Mouse (Mus musculus) large intestine, adult 2 months (tissue): Measurements from ENCODE around the gene Ttc7. TPM values are rescaled to one million over a fixed set of nuclear protein-coding genes. Genes with fewer than 3 reads are reported as not detected.

Experiments
- DNase-seq: peaks from one replicate; pipeline ENCODE4 v3.0.0-alpha.2; 2012; ENCODE audit warnings: low read depth, low spot score
- WGBS: fragments of 180-500 bp; shearing (Covaris S2); methylation state at CpG from one replicate; pipeline ENCODE4 v1.1.7; 2018; 5-methylcytosine and 5-hydroxymethylcytosine counted together
- polyA plus RNA-seq: library from polyadenylated mRNA; depleted of rRNA; stranded (reverse); fragments of >200 nt; gene quantifications from 2 replicates; pipeline ENCODE4 v1.2.3, GENCODE M21; 2012

The Ttc7 gene
- polyA plus RNA-seq, 1 experiment: 61.2 TPM

DNA sequence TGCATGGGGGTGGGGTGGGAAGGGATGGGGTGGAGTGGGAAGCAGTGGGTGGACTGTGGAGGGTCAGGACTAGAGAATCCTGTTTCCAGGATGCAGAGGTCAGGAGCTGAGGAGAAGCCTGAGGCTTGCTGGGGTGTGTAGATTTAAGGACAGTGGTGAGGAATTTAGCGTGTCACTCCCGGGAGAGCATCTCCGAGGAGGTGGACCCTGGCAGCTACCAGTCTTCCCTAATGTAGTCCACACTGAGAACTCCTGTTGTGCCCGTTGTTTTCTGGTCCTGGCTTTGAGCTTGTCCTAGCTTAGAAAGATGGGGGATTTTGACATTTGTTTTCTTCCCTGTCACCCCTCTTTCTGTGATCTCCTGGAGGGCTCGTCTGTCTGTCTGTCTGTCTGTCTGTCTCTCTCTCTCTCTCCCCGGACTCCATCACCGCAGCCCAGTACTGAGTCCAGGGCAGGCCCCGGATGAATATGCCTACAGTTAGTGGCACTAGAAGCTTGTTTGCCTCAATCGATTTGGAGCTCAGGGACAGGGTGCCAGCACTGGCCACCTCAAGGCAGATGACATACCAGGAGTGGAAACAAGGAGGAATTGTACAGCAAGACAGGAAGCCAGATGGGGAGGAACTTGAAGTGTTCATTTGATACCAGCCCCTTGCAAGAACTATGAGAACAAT lies 49.6 kb downstream of the Ttc7 start:
- WGBS: 73% methylated on average over 9 of the region's 9 CpGs
- DNase-seq: no peak

DNA sequence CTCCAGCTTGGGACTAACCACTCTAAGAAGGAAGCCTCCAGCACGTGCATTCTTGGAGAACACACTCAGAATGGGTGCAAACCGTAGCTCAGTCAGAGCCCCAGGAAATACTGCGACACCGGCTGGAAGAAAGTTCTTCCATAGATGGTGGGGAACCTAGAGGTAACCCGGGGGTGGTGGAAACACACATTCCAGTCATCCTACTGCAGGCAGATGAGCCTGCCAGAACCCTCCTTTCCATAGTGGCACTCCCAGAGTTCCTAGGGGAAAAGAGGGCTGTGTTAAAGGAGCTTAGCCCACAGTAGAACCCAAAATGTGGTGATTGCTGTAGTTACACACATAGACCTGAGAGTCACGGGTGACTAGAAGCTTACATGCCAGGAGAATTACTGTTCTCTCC lies 50.2 kb downstream of the Ttc7 start:
- 80% methylated on average over 6 of the region's 6 CpGs for WGBS
- no peak for DNase-seq

DNA sequence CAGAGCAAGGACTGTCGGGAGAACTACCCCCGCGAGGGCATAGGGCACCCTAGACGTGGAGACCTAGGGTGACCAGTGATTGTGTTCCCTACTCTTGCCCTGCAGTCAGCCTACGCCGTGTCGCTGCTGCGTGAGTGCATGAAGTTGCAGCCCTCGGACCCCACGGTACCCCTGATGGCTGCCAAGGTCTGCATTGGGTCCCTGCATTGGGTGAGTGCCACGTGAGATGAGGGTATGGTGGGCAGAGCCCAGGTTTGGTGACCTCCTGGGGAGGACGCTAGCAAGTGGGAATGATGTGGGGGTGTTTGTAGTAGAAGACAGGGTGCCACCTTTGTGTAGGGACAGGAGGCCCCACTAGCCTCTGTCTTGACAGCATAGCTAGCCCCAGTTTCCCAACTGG lies 51.5 kb downstream of the Ttc7 start:
- DNase-seq: no peak
- 97% methylated on average over 12 of the region's 12 CpGs for WGBS

DNA sequence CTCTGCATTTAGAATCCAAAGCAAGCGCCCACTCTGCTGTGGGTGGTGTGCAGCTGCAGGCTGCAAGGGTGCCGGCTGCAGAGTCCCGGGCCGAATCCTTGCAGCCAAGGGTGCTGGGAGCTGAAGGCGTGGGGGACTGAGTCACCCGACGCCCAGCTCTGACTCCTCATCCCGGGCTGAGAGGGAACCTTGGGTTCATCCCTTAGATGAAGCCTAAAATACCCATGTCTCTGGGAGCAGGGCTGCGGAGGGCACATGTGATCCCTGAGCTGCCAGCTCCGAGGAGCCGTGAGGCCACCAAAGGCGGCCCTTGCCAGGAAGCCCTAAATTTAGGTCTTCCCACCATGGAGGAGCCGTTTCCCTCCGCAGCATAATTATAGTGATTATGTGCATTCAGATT lies 52.5 kb downstream of the Ttc7 start:
- DNase-seq: no peak
- WGBS: 96% methylated on average over 14 of the region's 14 CpGs

DNA sequence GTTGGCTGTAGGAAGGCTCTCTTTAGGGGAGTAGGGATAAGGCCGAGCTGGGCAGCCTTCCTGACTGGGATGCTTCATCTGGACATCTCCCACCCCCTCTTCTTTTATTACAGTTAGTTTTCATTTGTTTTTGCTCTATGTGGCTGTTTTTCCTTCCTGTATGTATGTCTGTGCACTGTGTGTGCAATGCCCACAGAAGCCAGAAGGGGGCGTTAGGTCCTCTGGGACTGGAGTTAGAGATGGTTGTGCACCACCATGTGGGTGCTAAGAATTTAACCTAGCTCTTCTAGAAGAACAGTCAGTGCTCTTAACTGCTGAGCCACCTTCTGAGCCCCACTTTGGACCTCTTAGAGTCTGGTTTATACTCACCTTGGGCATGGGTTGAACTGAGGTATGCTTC lies 53.0 kb downstream of the Ttc7 start:
- no peak for DNase-seq
- 88% methylated on average over 2 of the region's 2 CpGs for WGBS

DNA sequence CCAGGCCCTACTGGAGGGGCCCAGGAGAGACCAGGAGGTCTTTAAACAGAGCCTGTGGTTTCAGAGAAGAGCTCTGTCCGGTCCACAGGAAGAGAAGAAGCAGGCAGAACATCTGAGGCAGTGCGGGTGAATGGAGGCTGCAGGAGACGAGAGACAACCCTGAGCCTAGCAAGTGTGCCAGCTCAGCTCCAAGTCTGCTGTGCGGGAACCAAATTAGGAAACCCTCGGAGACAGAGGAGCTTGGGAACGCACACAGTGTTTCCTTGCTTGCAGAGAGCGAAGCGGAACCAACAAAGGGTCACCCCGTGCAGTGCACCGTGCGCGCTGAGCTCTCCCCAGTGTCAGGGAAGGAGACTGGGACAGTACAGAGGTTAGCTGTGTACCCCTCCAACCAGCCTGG lies 54.2 kb downstream of the Ttc7 start:
- no peak for DNase-seq
- WGBS: 92% methylated on average over 12 of the region's 12 CpGs

DNA sequence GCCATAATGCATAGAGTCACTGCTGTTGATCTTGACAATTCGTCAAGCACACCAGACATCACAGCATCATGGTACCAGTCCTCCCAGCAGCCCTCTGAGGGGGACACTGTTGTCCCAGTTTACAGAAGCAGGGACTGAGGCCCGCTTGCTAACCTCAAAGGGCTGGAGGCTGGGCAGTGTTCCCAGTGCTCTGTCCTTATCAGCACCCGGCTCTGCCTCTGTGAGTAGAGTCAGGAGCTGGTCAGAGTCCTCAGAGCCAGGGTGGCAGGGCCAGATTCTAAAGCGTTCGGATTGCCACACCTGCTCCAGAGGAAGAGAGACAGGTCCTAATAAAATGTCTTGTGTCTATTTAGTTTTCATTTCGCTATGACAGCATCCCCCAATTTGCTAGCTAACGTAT lies 55.0 kb downstream of the Ttc7 start:
- DNase-seq: no peak
- WGBS: 49% methylated on average over 7 of the region's 7 CpGs

DNA sequence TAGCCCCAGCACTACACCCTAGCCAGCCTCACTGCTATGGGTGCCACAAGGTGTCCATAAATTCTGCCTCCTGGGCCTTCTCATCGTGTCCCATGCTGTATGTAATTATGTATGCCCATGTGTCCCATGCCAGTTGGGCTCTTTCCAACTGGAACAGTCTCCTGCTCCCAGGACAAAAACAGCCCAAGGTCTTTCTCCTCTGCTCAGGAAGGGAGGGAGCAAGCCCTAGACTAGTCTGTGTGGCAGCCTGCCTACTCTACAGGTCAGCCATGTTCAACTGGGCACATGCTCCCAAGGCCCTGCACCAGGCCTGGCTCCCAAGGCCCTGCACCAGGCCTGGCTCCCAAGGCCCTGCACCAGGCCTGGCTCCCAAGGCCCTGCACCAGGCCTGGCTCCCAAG lies 56.4 kb downstream of the Ttc7 start:
- DNase-seq: no peak
- WGBS: 21% methylated on average over 1 of the region's 1 CpGs

DNA sequence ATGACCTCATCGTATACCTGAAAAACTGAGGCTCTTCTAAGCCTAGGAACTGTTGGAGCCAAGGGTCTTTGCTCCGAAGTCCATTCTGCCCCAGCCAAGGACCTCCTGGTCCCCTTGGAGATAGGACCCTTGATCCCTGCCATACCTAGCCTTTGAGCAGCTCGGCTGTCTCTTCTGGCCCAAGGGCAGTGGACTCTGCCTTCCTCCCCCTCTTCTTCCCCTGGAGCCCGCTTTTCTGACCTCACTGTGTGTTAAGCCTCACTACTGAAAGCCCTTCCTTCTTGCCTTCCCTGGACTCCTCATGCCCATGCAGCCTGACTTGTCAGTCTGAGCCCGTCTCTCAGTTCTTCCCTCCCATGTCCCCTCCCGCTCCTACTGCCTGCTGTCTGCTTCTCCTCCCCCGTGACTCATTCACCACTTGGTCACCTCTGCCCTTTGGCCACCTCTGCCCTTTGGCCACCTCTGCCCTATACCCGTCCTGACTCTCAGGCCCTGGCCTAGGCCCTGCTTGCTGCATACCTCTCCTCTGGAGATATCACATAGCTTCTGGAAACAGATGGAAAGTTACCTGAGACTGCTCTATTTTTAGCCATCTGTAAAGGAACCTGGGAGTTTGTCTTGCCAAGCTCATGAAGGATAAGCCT lies 60.5 kb downstream of the Ttc7 start:
- no peak for DNase-seq
- WGBS: 80% methylated on average over 8 of the region's 8 CpGs

DNA sequence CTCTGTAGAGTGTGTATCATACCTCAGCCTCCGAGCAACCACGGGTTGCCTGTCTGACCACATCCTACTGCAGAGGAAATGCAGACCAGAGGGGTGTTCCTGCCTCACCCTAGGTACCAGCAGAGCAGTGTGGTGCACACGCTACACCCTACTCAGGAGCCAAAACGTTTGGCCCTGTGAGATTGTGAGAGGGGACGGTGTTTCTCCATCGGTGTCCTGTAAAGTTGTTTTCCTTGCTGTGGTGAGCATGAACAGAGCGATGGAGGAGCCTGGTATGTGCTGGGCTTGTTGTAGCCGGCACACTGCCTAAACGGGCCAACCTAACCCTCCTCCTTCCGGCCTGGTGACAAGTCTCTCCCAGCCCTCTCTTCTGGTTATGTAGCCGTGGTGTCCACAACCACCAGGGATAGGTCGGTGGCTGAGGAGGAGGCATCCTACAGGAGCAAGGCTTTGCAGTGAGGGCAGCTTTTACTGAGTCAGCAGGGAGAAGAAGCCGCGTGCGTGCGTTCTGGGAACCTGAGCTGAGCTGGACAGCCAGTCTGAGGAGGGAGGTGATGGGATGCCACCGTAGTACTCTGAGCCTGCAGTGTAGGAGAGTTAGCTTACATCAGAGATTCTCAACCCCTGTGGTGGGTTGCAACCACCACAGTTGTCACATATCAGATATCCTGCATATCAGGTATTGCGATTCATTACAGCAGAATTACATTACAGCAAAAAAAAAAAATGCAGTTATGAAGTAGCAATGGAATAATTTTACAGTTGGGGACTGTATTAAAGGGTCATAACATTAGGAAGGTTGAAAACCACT lies 62.0 kb downstream of the Ttc7 start:
- no peak for DNase-seq
- WGBS: 77% methylated on average over 18 of the region's 18 CpGs

DNA sequence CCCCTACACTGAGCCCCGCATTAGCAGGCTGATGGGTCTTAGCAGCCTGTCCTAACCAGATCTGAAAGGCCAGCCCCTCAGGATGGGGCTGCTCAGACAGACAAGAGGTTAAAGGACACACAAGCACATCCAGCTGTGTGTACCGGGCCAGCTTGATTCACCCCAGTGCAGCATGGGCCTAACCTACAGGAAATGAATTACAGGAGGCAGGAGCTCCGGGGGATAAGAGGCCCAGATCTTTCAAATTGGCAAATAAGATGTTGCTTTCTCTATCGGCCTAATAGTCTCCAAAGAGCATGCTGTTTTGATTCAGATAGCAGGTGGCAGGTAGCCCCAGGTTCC lies 62.5 kb downstream of the Ttc7 start:
- no peak for DNase-seq
- WGBS: 63% methylated on average over 4 of the region's 4 CpGs

DNA sequence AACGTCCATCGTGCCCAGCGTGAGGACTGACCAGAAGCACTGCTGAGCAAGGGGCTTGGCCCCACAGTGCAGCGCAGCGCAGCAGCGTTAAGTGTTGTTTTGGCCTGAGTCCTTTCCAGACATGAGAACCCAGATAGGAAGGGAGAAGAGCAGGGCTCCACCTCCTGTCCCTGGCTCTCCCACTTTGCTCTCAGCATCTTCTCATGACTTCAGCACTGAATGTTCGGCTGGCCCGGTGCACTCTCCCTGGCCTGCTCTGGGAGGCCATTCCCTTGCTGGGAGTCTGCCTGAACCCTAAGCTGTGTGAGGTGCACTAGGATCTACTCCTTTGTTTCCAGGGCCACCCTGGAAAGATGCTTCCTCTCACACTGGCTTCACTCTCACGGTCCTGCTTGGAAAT lies 65.7 kb downstream of the Ttc7 start:
- no peak for DNase-seq
- WGBS: 75% methylated on average over 9 of the region's 9 CpGs

DNA sequence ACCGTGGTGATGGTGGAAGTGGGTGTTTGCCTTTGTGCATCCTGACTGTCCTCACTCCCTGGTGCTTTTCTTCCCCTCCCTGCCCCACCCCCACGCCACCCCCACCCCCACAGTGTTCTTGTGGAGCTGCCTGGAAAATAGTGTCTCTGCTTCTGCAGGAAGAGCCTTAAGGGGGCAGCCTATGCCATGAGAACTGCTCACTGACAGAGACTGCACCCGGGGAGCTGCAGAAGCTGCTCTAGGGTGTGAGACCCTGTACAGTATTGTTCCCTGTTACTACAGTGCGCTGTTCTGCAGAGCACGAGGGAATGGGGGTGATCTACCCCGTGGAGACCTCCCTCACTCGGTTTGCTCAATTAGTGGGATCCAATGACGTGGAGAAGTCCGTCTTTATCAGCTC lies 66.4 kb downstream of the Ttc7 start:
- WGBS: 55% methylated on average over 9 of the region's 9 CpGs

DNA sequence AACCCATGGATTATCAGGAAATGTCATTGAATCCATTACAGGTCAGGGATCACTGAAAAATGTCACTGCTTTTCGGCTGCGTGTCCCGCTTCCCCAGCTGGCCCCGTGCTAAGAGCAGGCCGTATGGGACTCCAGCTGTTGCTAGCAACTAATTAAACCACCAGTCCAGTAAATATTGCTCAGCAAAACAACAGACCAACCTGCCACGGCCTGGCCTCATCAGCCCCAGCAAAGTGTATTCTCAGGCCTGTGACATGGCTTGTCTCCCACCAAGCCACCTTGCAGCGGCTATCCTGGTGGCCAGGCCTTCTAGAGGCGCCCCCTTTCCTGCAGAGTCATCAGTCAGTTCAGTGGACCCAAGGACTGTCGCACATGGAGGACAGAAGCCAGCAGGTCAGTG lies 66.9 kb downstream of the Ttc7 start:
- DNase-seq: no peak
- 73% methylated on average over 9 of the region's 9 CpGs for WGBS

More for the DNA sequence above, 66.4 kb downstream of the Ttc7 start:
- no peak for DNase-seq

DNA sequence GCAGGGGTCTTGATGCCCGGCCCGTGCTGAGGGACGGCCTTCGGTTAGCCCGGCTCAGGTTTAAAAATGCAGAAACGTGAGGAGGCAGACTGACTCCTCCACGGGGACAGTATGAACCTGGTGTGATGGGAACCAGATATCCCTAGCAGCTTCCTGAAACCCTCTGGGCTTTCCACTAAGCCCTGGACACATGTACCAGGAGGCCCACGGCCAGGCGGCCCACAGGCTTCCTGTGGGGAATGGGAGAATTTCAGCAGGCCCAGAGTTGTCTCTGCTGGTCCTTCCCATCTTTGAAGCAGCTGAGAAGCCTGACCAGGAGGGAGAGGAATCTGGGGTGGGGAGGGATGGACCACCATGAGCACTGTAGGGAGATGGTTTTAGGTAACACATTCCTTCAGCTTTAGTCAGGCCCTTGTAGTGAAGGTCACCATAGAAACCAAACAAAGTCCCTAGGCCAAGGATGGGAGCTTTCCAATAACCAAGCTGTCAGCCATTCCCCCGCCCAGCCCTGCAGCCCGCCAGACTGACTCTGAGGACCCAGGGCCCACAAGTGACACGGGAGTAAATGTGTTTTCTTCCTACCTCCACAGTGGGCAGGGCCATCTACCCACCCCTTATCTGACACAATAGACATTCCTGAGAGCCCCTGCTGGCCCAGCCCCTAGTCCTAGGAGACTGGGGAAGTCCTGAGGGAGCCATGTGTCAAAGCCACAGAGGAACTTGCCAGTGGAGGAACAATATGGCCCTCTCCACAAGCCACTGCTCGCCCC lies 68.0 kb downstream of the Ttc7 start:
- no peak for DNase-seq
- WGBS: 66% methylated on average over 13 of the region's 13 CpGs

DNA sequence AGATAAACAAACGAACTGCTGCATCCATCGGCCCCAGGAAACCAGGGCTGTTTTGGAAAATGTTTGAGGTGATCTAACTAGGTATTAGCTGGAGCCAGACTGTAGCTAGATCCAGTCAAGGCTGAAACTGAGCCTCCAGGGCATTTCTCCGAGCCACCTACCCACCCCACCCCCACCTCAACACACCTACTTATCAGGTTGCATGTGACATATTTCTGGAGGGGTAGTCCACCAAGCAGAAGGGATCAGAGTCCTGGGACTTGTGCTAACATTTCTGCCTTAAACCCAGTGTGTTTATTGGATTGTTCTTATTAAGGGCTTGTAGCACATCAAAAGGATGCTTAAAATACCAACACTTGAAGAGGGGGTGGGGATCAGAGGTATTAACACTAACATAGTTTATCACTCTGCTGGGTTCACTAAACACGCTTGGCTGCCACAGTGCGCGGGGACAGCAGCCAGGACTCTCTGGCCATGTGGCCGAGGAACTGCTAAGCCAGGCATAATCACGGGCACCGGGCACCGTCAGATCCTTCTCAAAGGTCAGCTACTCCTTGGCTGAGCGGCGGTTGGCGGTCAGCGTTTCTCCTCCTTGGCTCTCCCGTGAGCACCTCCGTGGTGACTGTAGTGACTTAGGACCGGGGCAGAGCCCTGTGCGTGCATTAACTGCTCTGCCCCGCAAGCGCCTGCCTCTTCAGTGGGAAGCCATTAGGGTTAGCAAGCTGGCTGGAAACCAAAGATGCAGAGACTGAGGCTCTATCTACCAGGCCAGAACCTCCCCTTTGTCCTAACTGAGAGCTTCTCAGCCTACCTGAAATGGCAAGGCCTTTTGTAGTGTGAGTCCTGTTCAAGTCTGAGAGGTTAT lies 68.8 kb downstream of the Ttc7 start:
- no peak for DNase-seq
- WGBS: 16% methylated on average over 20 of the region's 20 CpGs

DNA sequence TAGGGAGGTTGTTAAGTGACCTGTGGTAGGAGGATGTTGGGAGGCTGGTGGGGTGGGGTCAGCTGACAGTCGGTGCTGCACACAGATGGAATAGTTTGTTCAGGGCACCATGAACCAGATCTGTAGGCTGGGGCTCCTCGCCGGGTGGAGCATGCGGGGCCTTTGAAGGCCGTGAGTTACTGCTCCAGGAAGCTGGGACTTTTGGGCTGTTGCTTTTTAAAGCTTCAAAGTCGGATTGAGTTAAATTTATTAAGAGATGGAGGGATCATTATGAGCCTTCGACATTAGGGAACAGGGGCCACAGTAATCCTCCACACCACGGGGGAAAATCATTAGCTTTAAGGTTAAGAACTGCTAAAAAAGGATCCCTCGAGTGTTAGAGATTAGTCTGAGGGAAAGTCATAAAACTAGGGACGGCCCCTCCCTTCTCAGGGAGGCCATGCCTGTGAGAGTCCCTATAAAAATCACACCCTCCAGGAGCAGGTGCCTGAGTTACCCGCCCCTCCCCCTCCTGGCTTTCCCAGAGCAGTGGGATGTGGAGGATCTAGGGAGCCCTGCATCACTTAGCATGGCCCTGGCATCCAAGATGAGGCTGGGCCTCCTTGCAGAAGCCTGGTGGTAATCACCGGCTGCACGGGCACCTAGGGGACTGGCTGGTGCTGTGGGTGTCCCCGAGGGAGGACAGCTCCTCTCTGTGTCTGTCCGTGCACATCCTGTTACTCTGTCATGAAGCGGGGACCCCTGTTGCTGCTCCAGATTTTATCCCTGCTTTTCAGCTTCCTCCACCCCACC lies 69.6 kb downstream of the Ttc7 start:
- 23% methylated on average over 16 of the region's 16 CpGs for WGBS
- DNase-seq: peak; percentile 57

DNA sequence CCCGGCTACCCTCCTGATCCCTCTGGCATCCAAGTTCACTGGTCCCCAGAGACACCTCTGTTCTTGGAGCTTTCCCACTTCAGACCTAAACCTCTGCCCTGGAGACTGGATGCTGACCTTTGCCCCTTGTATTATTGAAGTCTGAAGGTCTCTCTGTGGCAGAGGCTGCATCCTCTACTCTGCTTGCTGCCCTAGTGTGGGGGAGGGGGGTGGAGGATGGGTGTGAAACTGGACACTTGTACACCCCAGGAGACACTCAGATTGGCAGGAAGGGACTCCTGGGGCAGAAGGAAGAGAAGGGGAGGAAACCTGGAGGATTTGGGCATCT lies 70.2 kb downstream of the Ttc7 start:
- WGBS: 29% methylated on average over 1 of the region's 1 CpGs
- DNase-seq: no peak
